Mouse (Mus musculus) spleen, postnatal 14 days (tissue): Measurements from ENCODE around the gene Zfp362.

Experiments used
- DNase-seq, 2 experiments: peaks; one replicate each; pipeline ENCODE4 v3.0.0; 2021 to 2022; ENCODE audit warnings: low spot score in 2 of 2

The Zfp362 gene

DNA sequence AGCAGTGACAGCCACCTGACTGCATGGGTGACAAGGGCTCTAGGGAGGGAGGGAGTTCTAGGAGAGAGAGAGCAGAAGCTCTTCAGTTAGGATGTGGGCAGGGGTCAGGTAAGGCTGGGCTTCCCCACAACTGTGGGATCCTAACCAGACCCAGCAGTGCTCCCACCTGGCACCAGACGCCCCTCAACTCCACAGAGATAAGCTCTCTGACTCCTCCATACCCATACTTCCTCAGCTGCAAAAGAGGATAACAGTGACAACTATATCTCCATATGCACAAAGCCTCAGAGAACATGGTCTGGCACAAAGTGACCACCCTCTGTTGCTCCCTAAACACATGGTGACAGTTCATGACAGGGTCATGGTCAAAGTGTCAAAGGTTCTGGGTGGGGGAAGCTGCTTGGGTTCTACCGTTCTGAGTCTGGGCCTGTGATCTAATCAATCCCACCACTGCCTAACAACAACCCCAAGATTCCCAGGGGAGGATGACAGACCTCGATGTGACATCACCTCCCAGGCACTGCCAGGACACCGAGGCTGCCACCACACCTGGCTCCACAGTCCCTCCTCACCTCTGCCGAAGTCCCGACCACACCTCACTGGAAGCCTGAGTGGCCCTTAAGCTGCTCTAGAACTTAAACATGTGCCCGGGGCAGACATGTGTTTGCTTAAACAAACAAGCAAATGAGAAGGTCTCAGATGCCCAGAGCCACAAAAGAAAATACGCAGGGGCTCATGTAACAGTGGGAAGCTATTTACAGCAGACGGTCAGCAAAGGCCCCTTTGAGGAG is 4.0 kb downstream of the Zfp362 start:
- no peak for DNase-seq

DNA sequence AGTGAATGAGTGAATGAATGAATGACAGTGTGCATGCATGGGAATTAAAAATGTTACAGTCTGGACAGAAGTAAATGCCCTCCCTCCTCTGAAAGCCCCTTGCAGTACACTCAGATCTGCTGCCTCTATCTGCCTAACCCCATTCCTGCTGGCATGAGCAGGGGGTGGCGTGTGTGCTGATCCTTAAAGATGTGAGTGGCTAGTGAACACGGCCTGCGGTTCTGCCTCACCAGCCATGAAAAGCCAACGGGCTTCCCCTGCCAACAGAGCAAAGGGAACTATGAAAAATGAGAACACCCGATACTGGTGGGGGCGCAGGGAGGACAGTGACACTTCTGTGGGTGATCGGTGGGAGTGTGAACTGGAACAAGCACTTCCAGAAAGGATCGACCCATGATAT is 9.1 kb downstream of the Zfp362 start:
- no peak for DNase-seq

DNA sequence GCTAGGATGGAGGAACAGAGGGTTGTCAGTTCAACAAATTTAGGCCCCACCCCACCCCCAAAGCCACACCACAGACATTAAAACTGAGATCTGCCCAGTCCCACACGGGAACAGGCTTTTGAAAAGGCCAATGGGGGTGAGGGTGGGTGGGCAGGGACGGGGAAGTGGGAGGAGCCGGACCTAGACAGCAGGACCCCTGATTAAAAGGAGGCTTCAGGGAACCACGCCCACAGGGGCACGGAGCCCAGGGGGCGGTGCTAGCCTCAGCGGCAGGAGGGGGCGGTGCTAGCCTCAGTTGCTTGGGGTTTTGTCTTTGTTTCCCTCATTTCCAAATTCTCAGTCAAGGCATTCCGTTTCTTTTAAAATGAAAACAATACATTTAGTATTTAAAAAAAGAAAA is 10.2 kb downstream of the Zfp362 start:
- DNase-seq, result no peak

DNA sequence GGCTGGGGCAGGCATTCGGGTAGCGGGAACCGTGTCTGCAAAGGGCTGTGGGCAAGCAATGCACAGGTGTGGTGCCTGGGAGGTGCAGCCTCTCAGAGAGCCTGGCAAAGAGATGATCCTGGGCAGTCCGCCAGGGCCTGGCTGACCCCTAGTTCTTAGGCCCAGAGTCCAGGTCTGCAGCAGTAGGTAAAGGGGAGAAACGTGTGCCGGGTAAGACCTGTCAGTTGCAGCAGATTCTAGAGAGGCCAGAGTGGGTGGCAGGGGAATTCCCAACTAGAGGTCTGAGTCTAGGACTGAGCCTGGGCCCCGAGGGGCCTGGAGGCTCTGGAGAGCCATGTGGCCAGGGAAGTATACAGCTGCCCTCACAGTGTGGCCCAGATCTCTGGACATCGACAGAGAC is 11.6 kb downstream of the Zfp362 start:
- no peak for DNase-seq

DNA sequence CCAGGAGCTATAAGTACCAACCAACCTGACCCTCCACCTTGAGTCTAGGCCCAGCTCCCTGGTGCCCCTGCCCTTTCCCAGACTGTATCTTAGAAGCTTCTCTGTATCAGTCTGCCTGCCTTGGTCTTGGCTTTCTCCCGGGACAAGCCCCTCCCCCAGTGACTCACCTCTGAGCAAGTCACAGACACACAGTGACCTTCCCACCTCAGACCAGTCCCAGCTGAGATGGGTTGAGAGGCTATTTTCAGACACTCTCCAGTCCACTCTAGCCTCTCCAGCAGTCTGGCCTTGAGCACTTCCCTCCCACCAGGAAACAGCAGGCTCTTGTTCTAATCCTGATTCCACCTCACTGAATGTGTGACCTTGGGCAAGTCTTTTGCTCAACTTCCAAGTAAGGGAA is 12.1 kb downstream of the Zfp362 start:
- DNase-seq, result no peak

DNA sequence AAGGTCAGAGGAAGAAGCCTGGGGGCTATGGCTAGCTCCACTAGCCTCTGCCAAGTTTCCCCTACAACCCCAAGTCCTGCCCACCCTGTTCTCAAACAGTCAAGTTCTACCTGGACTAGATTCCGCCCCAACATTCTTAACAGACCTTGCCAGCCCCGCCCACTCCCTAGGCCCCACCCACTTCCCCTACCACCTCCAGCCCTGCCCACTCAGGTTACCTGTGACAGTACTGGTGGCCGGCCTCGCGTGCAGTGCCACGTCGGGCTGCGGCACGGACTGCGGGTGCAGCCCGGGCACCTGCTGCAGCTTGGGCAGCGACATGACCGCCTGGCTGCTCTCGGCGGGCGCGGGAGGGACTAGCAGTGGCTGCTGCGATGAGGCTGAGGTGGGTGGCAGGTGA is 16.2 kb downstream of the Zfp362 start:
- DNase-seq, result no peak

DNA sequence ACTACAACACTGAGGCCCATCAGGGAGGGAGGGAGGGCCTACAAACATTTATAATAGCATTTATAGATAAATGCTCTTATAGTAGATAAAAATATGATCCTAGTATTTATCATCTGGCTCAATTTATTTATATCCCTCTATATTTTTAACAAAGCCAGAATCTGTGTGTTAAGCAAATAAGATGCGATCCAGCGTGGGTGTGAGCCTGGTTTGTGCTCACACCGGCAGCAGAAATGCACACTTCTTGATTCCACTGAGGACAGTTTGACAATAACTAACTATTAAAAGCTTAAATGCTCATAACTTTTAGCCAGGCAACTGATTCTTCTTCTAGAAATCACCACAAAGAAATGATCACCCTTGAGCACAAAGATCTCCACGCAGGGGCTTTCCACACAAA is 17.7 kb downstream of the Zfp362 start:
- DNase-seq, result no peak

DNA sequence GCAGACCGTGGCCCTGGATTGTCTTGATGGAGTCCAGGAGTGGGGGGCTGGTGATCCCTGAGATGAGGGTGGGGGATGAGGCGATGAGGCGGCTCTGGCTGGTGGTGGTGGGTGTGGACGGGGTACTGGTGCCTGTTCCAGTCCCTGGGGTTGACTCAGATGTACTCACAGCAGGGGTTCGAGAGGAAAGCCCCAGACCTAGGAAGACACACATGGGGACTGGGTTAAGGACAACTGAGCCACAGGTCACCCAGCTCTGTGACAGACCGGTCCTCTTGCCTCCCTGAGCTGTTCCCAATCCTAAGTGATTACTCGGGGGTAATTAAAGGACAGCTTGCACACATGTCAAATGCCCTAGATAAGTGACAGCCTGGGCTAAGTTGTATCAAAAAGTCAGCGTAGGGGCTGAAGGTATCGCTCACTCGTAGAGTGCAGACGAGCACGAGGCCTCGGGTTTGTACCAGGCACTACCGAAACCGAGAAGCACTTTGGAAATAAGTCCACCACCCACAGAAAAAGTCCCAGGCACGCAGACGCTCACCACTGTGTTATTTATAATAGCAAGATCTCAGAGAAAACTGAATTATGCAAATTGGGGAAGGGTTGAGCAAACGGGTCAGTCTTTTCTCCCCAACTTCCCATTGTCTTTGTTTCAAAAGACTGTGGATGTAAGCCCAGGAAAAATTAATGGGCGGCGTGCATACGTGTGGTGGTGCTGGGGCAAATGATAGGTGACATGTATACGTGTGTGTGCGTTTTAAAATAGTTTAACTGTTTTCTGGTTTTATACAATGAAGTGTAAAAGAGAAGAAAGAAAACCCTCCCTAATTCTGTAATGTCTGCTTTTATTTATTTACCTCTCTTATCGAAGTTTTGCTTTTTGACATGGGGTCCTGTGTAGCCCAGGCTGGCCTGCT is 18.6 kb downstream of the Zfp362 start:
- no peak for DNase-seq

DNA sequence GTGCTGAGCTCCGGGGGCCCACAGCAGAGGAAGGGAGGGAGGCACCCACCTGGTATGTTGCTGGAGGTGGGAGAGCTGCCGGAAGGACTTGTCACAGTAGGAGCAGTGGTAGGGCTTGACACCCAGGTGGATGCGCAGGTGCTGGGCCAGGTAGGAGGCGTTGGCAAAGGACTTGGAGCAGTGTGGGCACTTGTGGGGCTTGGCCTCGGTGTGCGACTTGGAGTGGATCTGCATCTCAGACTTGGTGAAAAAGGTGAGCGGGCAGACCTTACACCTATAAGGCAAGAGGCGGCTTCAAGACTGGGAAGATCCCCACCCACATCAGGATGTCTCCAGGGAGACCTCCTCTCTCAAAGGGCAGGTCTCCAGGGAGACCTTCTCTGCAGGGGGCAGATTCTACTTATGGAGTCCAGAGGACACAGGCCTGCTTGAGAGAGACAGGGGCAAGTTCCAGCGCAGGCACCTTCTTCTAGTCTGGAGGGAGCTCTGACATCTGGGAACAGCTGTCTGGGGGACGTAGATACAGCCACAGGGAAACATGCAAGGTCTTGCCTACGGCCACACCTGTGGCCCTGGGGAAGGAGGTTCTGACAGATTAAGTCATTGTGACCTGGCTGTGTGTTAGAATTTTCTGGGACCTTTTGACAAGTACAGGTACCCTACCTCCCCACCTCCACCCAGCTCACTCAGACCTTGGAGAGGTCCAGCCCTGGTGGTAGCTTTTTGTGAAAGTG is 19.8 kb downstream of the Zfp362 start:
- DNase-seq, result no peak

DNA sequence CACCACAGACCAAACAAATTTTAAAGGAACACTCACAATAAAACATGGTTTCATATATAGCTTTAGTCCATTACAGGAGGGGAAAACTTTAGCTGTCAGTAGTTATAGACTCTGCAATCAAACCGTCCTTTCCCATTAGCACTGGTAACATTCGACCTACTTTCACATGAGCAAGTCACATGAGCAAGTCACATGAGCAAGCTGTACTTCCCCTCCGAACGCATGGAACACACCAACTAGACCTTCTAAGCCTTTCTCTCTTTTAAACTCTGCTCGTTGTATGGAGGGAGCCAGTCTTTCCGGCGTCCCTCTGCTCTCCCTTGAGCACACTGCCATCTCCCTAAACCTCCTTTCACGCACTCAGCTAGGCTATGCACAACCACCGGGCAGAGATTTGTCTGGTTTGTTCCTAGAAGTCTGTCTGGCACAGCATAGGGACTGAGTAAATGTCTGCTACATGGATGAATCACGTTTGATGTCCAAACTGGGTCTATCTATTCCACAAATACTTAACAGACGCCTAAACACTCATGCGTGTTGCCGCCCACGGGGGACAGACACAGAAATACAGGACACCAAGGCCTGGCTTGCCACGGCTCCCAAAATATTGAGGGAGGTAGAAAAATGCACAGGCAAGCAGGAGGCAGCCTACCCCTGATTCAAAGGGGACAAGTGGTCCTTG is 20.8 kb downstream of the Zfp362 start:
- no peak for DNase-seq

DNA sequence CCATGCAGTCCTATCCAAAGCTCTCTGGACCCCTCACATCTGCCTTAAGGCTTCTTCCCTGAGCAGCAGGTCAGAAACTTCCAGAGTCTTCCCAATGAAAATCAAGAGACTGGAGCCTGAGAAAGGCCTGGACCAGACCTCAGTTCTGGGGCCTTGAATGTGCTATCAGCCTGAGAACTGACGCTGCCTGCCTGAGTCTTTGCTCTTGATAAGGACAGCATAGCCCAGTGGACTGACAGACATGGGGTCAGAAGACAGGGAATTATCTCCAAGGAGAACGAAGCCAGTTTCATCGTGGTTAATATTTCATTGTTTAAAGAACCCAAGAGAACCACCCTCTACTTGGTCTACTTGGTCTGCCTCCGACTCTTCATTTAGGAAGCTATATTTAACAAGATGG is 23.2 kb downstream of the Zfp362 start:
- no peak for DNase-seq

DNA sequence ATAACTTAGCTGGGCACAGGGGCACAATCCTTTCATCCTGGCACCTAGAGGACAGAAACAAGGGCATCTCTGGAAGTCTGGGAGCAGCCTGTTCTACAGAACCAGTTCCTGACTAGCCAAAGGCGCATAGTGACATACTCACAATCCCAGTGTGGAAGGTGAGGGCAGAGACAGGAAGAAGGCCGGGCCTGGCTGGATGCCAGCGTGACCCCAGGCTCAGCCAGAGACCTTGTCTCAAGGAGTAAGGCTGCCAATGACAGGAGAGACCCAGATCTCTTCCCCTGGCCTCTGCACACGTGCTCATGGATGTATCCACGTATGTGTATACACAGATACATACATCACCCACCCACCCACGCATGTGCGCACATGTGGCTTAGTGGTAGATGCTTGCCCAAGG is 23.8 kb downstream of the Zfp362 start:
- no peak for DNase-seq

DNA sequence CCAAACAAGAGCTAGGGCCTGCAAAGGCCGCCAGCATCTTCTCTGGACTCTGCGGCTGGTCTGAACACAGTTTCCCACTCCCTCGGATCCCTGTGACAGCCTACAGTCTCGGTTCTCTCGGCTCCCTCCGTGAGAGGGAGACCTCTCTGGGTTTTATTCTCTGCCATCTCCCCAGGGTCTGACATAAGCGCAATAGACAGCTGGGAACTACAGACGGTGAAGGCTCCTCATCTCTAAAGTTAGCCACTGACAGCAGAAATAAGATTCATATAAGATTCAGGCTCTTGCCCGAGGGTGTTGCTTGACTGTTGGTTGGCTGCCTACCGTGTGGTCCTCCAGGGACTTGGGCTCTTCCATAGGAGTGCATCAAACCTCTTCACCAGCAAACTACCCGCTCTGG is 28.3 kb downstream of the Zfp362 start:
- DNase-seq, result no peak

DNA sequence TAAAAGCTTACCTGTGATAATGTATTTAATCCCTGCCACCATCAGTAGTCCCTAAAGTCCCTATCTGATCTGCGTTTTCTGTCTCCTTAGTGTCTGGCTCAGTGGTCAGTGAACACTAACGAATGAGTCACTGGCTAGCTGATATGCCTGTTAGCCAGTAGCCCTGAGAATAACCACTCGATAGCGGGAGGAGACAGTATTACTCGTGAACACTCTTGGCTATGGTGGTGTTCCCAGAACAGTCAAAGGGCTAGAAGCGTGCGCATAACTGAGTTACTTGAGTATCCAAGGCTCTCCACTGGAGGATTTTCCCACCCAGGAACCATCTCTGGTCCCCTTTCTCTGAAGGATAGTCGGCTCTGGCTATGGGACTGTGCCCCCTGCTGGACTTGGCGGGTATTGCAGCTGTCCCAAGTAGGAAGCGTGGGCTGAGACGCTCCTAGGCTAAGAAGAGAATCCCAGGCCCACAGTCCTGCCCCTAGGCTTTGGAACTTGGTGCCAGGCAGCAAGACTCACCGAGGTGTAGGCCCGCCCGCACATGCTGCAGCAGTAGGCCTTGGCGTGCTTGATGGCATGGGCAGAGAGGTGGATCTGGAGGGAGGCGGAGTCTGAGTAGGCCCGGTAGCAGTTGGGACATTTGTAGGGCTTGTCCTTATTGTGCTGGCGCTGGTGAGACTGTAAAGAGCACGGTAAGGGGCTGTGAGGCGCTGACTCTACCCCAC is 29.1 kb downstream of the Zfp362 start:
- peak; percentile 50 to 68 for DNase-seq

DNA sequence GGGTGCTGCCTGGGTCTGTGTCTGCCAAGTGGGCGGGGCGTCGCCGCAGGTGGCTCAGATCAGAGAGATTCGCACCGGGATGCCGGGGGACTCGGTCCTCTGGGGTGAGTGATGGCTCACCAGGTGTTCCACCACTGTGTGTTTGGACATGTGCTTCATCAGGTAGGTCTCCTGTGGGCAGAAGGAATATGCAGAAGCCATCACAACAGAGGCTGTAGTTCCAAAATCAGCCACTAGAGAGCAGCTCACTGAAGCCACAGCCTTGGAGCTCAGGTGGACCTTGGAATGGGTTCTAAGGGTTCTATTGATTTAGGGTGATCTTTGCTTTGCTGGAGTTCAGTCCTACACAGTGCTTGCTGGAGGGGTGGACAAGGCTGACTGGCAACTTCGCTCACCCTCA is 31.4 kb downstream of the Zfp362 start:
- peak in 1 of 2 experiments; percentile 61 for DNase-seq

DNA sequence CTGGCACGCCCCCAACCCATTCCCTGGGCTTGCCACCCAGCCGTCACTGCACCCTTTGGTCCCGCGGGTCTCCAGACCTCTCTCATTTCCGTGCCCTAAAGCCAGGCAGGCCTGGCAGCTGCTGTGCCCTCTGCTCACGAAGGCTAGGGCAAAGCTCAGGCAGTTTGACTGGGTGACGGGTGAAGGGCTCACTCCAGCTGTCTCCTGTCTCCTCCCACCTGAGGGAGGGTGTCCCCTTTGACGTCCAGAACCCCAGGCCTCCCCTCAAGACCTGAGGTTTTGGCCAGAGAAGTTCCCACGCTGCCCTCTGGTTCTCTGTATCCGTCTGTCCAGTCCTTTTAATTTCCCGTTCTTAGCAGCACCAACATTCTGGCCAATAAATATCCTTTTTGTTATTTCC is 32.0 kb downstream of the Zfp362 start:
- DNase-seq, result no peak

DNA sequence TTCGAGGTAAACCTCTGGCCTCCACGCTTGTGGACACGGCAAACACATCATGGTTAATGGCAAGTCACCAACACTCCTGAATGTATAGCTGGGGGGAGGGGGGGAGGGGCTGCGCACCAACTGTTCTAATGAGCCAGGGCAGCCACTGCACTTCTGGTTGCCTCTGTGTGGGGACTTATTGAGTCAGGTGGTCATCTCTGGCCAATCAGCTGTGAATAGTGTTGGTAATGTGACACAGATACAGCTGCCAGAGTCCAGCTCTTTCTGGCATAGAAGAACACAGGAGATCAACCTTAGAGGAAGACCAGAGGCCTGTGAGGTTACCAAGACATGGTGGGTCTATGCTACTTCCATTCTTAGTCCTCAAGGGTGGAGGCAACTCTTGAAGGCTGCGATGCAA is 35.1 kb downstream of the Zfp362 start:
- no peak for DNase-seq

DNA sequence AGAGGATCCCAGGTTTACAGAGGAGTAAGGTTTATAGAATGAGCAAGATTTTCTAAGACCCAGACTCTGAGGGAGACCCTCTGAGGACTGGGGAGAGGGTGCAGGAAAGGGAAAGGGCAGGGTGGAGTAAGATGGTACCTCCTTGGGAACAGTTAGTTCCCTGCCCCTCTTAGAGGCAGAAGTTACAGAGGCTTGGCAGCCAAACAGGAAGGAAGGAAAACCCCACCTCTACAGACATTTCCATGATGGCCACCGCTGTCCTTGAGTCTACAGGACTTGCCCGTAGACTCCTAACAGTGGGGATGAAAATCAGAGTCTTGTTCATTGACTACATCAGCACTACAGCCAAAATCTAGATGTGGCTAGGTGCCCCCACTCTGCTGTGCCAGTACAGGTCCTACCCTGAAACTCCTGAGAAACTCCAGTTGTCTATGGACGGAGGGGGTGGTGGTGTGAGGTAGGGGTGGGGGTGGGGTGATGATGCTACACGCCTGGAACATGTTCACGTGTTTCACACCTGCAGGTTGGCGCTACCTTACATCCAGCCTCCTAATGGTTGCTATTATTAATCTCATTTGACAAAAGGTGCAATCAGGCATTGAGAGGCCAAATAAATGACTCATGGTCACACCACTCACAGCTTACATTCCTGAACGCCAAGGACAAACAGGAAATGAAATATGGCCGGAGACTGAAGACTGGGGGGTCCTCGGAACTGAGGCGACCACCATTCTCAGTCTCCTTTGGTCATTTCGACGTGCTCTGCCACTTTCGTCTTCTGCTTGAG is 36.1 kb downstream of the Zfp362 start:
- no peak for DNase-seq

DNA sequence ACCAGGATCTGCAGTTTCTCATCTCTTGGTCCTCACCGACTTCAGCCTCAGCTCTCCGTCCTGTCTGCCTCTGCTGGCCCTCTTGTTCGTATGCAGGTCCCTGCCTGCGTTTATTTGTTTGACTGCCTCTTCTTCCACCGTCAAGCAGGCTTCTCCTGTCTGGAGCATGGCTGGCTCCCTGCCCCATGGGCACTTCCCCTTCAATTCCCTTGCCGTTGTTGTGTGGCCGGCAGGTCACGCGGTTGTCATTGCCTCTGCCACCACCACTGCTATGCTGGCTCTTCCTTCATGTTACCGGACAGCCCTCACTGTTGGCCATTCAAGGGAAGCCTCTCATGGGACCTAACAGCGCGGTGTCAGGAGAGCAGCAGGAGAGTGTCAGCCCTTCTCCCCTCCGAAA is 37.7 kb downstream of the Zfp362 start:
- no peak for DNase-seq

DNA sequence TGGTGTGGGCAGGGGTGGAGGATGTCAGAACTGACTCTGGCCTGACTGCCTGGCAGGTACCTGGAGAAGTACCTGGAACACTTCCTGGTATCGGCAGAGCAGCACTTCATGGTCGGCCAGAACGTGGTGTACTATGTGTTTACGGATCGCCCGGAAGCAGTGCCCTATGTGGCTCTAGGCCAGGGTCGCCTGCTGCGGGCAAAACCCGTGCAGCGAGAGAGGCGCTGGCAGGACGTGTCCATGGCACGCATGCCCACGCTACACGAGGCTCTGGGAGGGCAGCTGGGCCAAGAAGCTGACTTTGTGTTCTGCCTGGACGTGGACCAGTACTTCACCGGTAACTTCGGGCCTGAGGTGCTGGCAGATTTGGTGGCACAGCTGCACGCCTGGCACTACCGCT is 38.9 kb downstream of the Zfp362 start:
- DNase-seq, result no peak
